Mouse (Mus musculus): ENCODE data around the gene Pip5k1b. TPM values are rescaled to one million over a fixed set of nuclear protein-coding genes. Genes with fewer than 3 reads are reported as not detected.

Gene Pip5k1b
- polyA plus RNA-seq, 1 experiment from 2014 or later, result 1.8 TPM

GRCm38 (mm10) chr19:24257962-24258361, 297.7 kb downstream of the Pip5k1b start:
- no peaks in the 10 kb centered on the region for H3K27me3 ChIP-seq (replicated peaks; ENCODE audit: control insufficient read depth, insufficient read depth, low read length)
- 93% methylated on average over 6 of the region's 6 CpGs for WGBS
- no peak for ATAC-seq

GRCm38 (mm10) chr19:24253657-24254260, 301.9 kb downstream of the Pip5k1b start:
- Histone ChIP-seq H3K9ac (replicated peaks; ENCODE audit: low read depth, low read length) (no peak overlapping the region), H3K9me3 (ENCODE audit: control insufficient read depth, low read length) (no peaks in the 10 kb centered on the region), H3K27ac (ENCODE audit: low read length) (no peak overlapping the region), H3K27me3 (replicated peaks; ENCODE audit: control insufficient read depth, insufficient read depth, low read length) (no peaks in the 10 kb centered on the region), H3K36me3 (ENCODE audit: control insufficient read depth, insufficient read depth) (no peaks in the 10 kb centered on the region), H3K4me2 (ENCODE audit: low read length) (no peak overlapping the region), H3K4me1 (replicated peaks; ENCODE audit: control insufficient read depth, insufficient read depth, low read length) (peaks cover 7% of the 10 kb centered on the region), H3K4me3 (replicated peaks; ENCODE audit: low read length) (no peak overlapping the region)
- ATAC-seq, result no peak
- WGBS, result 15% methylated on average over 9 of the region's 9 CpGs

More at GRCm38 (mm10) chr19:24257962-24258361, 297.7 kb downstream of the Pip5k1b start:
- no peak overlapping the region for H3K4me2 ChIP-seq (ENCODE audit: low read length)
- H3K9me3 ChIP-seq (ENCODE audit: control insufficient read depth, low read length), result no peaks in the 10 kb centered on the region
- no peak overlapping the region for H3K27ac ChIP-seq (ENCODE audit: low read length)
- no peak overlapping the region for H3K9ac ChIP-seq (replicated peaks; ENCODE audit: low read depth, low read length)
- H3K4me3 ChIP-seq (replicated peaks; ENCODE audit: low read length), result no peak overlapping the region
- H3K36me3 ChIP-seq (ENCODE audit: control insufficient read depth, insufficient read depth), result no peaks in the 10 kb centered on the region
- H3K4me1 ChIP-seq (replicated peaks; ENCODE audit: control insufficient read depth, insufficient read depth, low read length), result no peaks in the 10 kb centered on the region; the same call in 1 of the 2 replicates

- Histone ChIP-seq H3K27ac (ENCODE audit: low read length) (no peak overlapping the region), H3K4me2 (ENCODE audit: low read length) (no peak overlapping the region), H3K9ac (replicated peaks; ENCODE audit: low read depth, low read length) (no peak overlapping the region), H3K4me3 (replicated peaks; ENCODE audit: low read length) (no peak overlapping the region), H3K4me1 (replicated peaks; ENCODE audit: control insufficient read depth, insufficient read depth, low read length) (peaks cover 7% of the 10 kb centered on the region), H3K9me3 (ENCODE audit: control insufficient read depth, low read length) (no peaks in the 10 kb centered on the region), H3K36me3 (ENCODE audit: control insufficient read depth, insufficient read depth) (no peaks in the 10 kb centered on the region), H3K27me3 (replicated peaks; ENCODE audit: control insufficient read depth, insufficient read depth, low read length) (no peaks in the 10 kb centered on the region)
- 11% methylated on average over 6 of the region's 6 CpGs for WGBS
- no peak for ATAC-seq
Observed at GRCm38 (mm10) chr19:24251869-24252268, 303.8 kb downstream of the Pip5k1b start.

Other genes starting within 250 kb of the Pip5k1b start
- 47.8 and 50.2 TPM in 2 replicates for gene Fam122a, start 78.5 kb downstream of the Pip5k1b start, polyA plus RNA-seq (2015; fragmentation: Nextera tagmentation; extraction: Ambion mirVana)
- 1.3 and 2.0 TPM in 2 replicates for gene Tmem252, start 118.1 kb upstream of the Pip5k1b start, polyA plus RNA-seq (2015; fragmentation: Nextera tagmentation; extraction: Ambion mirVana)

All from forebrain, embryonic 16.5 days (tissue).